Mouse (Mus musculus): ENCODE measurements around the gene N4bp2l2. TPM values are rescaled to one million over a fixed set of nuclear protein-coding genes. Genes with fewer than 3 reads are reported as not detected.

Gene N4bp2l2
- polyA plus RNA-seq, 1 experiment from 2014 or later, result 43.9 TPM

Other genes with a start within 250 kb of the N4bp2l2 start
- not detected in 2 replicates for gene Zar1l, start 148.0 kb downstream of the N4bp2l2 start, polyA plus RNA-seq (2014; fragmentation: Nextera tagmentation; extraction: Ambion mirVana)
- gene Brca2, start 143.6 kb downstream of the N4bp2l2 start, polyA plus RNA-seq (2014; fragmentation: Nextera tagmentation; extraction: Ambion mirVana), result 25.2 and 28.5 TPM in 2 replicates
- 4.9 and 5.5 TPM in 2 replicates for gene N4bp2l1, start 69.0 kb downstream of the N4bp2l2 start, polyA plus RNA-seq (2014; fragmentation: Nextera tagmentation; extraction: Ambion mirVana)
- 37.3 and 42.5 TPM in 2 replicates for gene Pds5b, start 7.6 kb upstream of the N4bp2l2 start, polyA plus RNA-seq (2014; fragmentation: Nextera tagmentation; extraction: Ambion mirVana)

Measured in intestine, embryonic 14.5 days (tissue).